Mouse (Mus musculus) kidney, adult 18-20 months (tissue): ENCODE measurements around the gene Tmem135.

Source experiments
- DNase-seq: peaks from one replicate; pipeline ENCODE4 v3.0.0; 2021

Tmem135 gene

GRCm38 (mm10) chr7:89171790-89172467 is 232.1 kb downstream of the Tmem135 start:
- no peak for DNase-seq

- DNase-seq: peak; percentile 78
Observed at GRCm38 (mm10) chr7:89168606-89169005, 235.4 kb downstream of the Tmem135 start.

GRCm38 (mm10) chr7:89165528-89165927 is 238.5 kb downstream of the Tmem135 start:
- DNase-seq: no peak

GRCm38 (mm10) chr7:89161610-89162378 is 242.2 kb downstream of the Tmem135 start:
- DNase-seq: no peak

- no peak for DNase-seq
Observed at GRCm38 (mm10) chr7:89157356-89157755, 246.7 kb downstream of the Tmem135 start.

- DNase-seq: no peak
Observed at GRCm38 (mm10) chr7:89156629-89157028, 247.4 kb downstream of the Tmem135 start.

GRCm38 (mm10) chr7:89155741-89156140 is 248.3 kb downstream of the Tmem135 start:
- no peak for DNase-seq

GRCm38 (mm10) chr7:89155223-89155622 is 248.8 kb downstream of the Tmem135 start:
- DNase-seq: no peak

GRCm38 (mm10) chr7:89151345-89151744 is 252.7 kb downstream of the Tmem135 start:
- DNase-seq: no peak

GRCm38 (mm10) chr7:89140640-89141300 is 263.3 kb downstream of the Tmem135 start:
- DNase-seq: no peak

GRCm38 (mm10) chr7:89134884-89135511 is 269.0 kb downstream of the Tmem135 start:
- no peak for DNase-seq

GRCm38 (mm10) chr7:89126063-89126882 is 277.7 kb downstream of the Tmem135 start:
- DNase-seq: peak; percentile 69

- DNase-seq: no peak
Observed at GRCm38 (mm10) chr7:89116261-89116664, 287.8 kb downstream of the Tmem135 start.

GRCm38 (mm10) chr7:89115633-89116032 is 288.4 kb downstream of the Tmem135 start:
- peak; percentile 15 for DNase-seq

- no peak for DNase-seq
Observed at GRCm38 (mm10) chr7:89106421-89106820, 297.6 kb downstream of the Tmem135 start.

GRCm38 (mm10) chr7:89099756-89100155 is 304.3 kb downstream of the Tmem135 start:
- no peak for DNase-seq
